Mouse (Mus musculus): Measurements from ENCODE around the gene Prima1.

Prima1 gene

GRCm38 (mm10) chr12:103242083-103242581, at the start of gene Prima1:
TSS of gene Prima1 (minus strand) at chr12:103242150.
- peak; percentile 85 to 91 for DNase-seq

- DNase-seq: no peak
Measured at GRCm38 (mm10) chr12:103287276-103287675, 45.3 kb upstream of the Prima1 start.

DNA sequence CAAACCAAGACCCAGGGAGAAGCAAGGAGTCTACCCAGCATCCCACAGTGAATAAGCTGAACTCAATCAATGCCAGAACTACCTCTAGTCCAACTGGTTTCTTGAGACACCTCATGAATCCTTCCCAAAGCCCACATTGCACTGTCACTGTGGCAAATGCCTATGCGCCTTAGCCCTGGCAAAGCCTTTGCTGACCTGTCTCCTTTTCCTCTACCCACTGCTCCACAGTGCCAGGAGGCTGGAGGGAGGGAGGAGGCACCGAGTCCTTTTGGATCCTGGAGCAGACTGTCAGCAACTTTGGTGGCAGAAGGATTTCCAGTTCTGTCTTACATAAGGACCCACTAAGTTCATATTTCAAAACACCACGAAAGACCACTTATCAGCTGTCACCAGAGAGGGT, 41.5 kb upstream of the Prima1 start:
- no peak for DNase-seq

DNA sequence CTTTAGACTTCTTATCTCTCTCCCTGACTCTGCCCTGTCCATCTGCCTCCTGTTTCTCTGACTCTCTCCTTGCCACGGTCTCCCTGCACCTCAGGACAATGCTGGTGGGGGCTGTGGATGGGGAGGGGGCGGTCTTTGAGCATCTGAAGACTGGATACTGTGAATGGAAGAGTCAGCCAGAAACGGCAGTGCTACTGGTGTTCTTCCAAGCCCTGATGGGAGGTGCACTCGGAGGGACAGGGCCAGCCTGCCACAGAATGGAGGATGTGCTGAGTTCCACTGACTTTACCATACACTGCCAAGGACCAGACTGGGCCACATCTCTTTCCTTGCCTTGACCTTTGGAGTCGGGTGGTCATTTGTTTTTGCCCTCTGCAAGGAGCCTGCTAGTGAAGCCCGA, 41.0 kb upstream of the Prima1 start:
- no peak for DNase-seq

DNA sequence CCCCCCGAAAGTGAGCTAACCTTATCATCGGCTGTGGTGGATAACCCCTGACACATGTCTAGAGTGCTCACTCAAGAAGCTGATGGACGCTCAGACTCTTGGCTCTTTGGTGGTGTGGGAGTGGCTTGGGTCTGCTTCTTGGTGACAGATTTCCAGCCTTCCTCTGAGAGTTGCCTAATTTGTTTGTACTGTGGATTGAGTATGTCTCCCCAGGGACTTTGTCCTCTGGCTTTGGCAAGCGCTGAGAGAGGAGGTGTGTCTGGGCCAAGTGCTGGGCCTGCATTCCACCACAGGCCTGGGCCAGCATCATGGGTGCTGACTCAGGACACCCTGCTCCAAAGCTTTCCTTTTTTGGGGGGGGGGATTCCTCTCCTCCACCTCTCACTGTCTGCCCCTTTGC, 40.0 kb upstream of the Prima1 start:
- peak; percentile 54 to 69 for DNase-seq

- DNase-seq: peak; percentile 53 to 69
Measured at GRCm38 (mm10) chr12:103281491-103281890, 39.5 kb upstream of the Prima1 start.

- DNase-seq: no peak
Measured at GRCm38 (mm10) chr12:103276422-103276821, 34.5 kb upstream of the Prima1 start.

DNA sequence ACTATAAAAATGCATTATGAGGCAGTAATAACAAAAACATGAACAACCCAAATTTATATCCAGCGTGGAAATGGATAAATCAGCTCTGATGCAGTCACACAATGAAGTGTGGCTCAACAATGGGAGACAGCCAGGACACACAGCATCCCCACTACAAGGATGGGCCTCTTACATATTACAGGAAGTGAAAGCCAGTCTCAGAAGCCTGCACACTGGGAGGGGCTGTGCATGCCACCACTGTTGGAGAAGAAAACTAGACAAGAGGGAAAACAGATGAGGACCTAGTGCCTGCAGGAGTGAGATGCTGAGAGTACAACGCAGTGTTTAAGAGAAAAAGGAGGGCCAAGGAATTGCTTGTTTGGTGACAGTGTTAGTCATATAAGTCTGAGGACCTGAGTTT, 31.8 kb upstream of the Prima1 start:
- DNase-seq: no peak

- DNase-seq: peak; percentile 12 to 23
Measured at GRCm38 (mm10) chr12:103273051-103273450, 31.1 kb upstream of the Prima1 start.

DNA sequence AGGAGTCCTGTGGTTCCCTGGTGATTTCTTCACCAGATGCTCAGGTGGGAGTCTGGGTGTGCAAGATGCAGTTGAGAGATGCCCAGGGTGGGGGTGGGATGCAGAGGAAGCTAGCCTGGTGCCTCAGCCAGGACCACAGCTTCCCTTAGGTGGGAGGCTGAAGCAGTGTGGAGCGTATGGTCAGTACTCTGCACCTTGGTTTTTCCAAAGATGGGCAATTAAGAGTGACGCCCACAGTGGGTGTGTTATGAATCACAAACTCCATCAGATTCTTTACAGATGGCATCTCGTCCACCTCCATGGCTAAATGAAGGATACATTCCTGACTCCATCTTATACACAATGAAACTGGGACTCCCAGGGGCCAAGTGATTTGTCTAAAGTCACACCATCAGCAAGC, 30.2 kb upstream of the Prima1 start:
- no peak for DNase-seq

GRCm38 (mm10) chr12:103266605-103267004, 24.7 kb upstream of the Prima1 start:
- peak in 1 of 2 experiments; percentile 19 for DNase-seq

DNA sequence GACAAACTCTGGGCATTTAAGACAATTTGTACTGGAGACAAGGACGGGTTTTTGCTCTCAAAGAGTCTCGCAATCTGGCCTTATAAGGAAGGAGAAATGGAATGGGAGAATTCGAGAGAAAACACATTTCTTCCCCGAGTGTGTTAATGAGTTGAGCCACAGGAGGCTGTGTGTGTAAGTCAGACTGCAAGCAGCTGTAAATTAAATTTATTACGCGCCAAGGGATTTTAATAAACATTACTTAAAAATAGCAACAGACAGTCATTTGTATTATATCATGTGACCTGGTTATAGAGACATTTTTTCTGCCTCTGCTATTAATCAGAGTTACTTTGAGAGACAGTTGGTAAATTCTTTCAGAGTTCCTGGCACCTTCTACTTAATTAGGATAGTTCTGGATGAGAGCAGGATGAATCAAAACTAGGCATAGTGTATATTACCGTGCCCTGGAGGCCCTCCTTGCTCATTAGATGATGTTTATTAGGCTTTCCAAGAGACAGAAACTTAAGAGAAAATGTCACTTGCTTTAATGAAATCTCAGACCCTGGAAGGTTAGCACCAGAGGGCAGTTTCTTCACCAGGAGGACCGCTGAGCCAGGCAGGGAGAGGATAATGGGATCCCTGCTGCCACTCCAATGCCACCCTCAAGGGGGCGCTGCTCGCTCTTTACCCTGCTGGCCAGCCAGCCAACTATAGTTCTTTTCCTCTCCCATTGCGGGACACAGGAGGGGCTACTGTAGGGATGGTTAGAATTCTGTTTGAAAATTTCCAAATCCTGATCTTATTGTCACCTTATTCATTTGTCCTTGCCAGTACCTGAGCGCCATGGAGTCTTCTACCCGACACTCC, 20.3 kb upstream of the Prima1 start:
- peak; percentile 42 to 45 for DNase-seq

GRCm38 (mm10) chr12:103252901-103253434, 11.0 kb upstream of the Prima1 start:
- DNase-seq: no peak

DNA sequence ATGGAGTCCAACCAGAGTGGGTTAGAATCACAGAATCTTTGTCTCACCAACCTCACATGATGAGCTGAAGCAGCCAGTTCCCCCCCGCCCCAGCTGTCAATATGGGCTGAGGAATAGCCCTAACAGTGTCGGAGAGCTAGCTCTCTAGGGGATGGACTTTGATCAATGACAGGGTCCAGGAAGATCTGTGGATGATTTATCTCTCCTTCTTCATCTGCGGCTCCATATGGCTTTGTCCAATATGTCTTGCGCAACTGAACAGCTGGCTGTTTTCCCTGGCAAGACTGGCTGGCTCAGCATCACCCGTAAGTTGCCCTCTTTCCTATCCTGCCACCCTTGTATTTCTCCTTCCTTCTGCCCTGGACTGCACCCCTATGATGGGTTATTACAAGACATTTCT, 9.2 kb upstream of the Prima1 start:
- no peak for DNase-seq

- DNase-seq: no peak
Measured at GRCm38 (mm10) chr12:103250333-103250732, 8.4 kb upstream of the Prima1 start.

- DNase-seq: peak; percentile 13 to 41
Measured at GRCm38 (mm10) chr12:103243041-103243440, 1.1 kb upstream of the Prima1 start.

GRCm38 (mm10) chr12:103242591-103243025, 658 bp upstream of the Prima1 start:
- DNase-seq: peak; percentile 74 to 84

GRCm38 (mm10) chr12:103241311-103242082, 453 bp downstream of the Prima1 start:
- peak; percentile 46 to 60 for DNase-seq

DNA sequence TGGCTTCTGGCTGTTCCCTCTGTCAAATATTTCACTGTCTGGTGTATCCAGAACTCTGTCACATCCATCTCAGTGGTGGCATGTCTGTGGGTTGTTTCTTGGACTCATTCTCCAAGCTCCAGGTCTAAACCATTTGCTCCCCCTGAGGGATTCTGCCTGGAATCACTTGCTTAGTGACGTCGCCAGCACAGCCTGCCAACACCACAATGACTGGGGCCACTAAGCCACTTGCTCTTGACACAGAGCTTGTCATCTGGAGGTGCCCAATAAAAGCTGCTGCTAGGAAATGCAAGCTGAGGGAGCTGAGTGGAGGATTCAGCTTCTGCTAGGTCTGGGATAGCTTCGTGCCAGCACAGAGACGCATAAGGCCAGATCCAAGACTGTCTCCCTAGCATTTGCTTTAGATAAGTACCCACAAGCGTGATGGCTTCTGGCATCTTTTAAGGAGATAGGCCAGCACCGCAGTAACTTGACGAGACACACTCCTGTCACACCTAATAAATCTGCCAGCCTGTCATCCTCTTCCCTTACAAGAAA, 3.0 kb downstream of the Prima1 start:
- no peak for DNase-seq

DNA sequence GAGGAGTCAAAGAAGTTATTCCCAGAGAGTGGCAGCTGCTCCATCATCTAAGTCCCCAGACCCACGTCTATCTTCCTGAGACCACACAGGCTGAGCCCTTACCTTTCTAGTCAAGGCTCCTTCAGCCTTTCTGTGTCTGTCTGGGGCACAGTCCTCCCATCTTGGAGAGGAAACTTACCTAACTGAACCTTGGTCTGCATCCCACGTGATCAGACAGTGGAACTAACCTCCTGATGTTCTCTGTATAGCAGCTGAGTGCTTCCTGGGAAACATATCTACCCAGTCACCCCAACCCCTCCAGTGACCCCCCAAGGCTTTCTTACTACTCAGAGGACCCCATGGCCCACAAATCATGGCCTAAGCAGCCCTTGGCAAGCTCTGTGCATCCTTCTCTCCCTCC, 6.1 kb downstream of the Prima1 start:
- DNase-seq: no peak

DNA sequence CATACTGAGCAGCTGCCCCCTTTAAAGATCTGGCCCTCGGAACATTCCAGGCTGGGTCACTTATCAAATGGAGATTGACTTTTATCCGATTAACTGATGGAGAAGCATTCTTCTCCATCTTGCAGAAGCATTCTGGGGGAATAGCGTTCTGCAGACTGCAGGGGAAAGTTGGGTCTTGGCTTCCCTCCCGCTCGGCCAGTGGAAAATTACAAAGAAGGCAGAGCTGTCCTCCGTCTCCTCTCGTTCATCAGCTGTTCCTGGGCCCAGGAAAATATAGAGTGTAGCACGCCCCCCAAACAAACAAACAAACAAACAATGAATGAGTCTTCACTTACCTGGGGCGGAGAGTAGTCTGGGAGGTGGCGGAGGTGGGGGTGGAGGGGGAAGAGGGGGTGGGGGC, 6.7 kb downstream of the Prima1 start:
- DNase-seq: peak; percentile 21 to 28

- DNase-seq: no peak
Measured at GRCm38 (mm10) chr12:103229058-103229457, 12.9 kb downstream of the Prima1 start.

DNA sequence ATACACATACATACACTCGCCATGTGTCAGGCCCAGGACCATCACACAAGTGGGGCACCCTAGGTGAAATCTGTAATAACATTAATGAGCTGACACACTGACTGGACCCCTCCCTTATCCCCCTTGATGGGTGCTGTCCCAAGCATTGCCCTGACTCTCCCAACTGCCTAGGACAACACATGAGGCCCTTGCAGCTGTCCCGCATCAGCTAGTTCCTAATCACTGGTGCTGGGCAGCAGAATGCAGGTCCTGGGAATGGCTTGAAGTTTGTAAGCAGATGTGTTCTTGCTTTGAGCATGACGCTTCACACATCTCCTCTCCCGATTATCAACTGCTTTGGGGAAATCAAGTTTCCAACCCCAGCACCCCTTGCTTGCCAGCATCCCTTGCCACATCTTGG, 15.8 kb downstream of the Prima1 start:
- DNase-seq: no peak
